Mouse (Mus musculus) liver, embryonic 13.5 days (tissue): ENCODE measurements around the gene Mrpl52. TPM values are rescaled to one million over a fixed set of nuclear protein-coding genes. Genes with fewer than 3 reads are reported as not detected.

Source experiments
- ATAC-seq: fragments of 200-750 bp; cut with Nextera tagmentation; 2 replicates; pipeline ENCODE4 v1.8.0; 2017; ENCODE audit warnings: low read depth, mild to moderate bottlenecking, moderate number of reproducible peaks, moderate library complexity
- DNase-seq: peaks from one replicate; pipeline ENCODE4 v3.0.0; 2022
- H3K27ac ChIP-seq: fragments of 300-500 bp; sonication (generic); 2 replicates; pipeline ENCODE4 v1.5.1; 2015; ENCODE audit warnings: moderate library complexity, mild to moderate bottlenecking, inconsistent platforms
- H3K27me3 ChIP-seq: fragments of 300-500 bp; sonication (generic); 2 replicates; pipeline ENCODE4 v1.6.1; 2015; ENCODE audit warnings: mild to moderate bottlenecking, inconsistent platforms
- H3K36me3 ChIP-seq: fragments of 300-500 bp; sonication (generic); 2 replicates; pipeline ENCODE4 v1.6.1; 2015; ENCODE audit warnings: mild to moderate bottlenecking, inconsistent platforms
- H3K4me1 ChIP-seq: fragments of 300-500 bp; sonication (generic); replicated peaks from 2 replicates; pipeline ENCODE4 v1.6.1; 2015; ENCODE audit warnings: inconsistent platforms
- H3K4me2 ChIP-seq: fragments of 300-500 bp; sonication (generic); 2 replicates; pipeline ENCODE4 v1.6.1; 2015; ENCODE audit warnings: inconsistent platforms, mild to moderate bottlenecking, moderate library complexity
- H3K4me3 ChIP-seq: fragments of 300-500 bp; sonication (generic); replicated peaks from 2 replicates; pipeline ENCODE4 v1.5.1; 2015; ENCODE audit warnings: mild to moderate bottlenecking, inconsistent platforms
- H3K9ac ChIP-seq: fragments of 300-500 bp; sonication (generic); 2 replicates; pipeline ENCODE4 v1.6.1; 2015; ENCODE audit warnings: mild to moderate bottlenecking, inconsistent platforms
- H3K9me3 ChIP-seq: fragments of 300-500 bp; sonication (generic); replicated peaks from 2 replicates; pipeline ENCODE4 v1.6.1; 2016; ENCODE audit warnings: inconsistent platforms
- WGBS: fragments of 180-500 bp; shearing (Covaris S2); methylation state at CpG from one replicate; pipeline ENCODE4 v1.1.7; 2015; ENCODE audit not compliant: insufficient replicate concordance; 5-methylcytosine and 5-hydroxymethylcytosine counted together
- polyA plus RNA-seq: library from polyadenylated mRNA; unstranded; fragments of >200 nt; fragmentation: Nextera tagmentation; extraction: Ambion mirVana; gene quantifications from 2 replicates; pipeline ENCODE4 v1.2.1, GENCODE M21; 2015

Gene Mrpl52
- polyA plus RNA-seq, 1 experiment from 2014 or later = 244 TPM

GRCm38 (mm10) chr14:54454669-54455528 lies 28.2 kb downstream of the Mrpl52 start:
- Histone ChIP-seq H3K4me3 (no peak overlapping the region), H3K4me2 (no peak overlapping the region), H3K27me3 (0 out of 2 replicates have a peak, but pooled peaks cover 5% of the 10 kb centered on the region), H3K36me3 (no peaks in the 10 kb centered on the region), H3K9ac (no peak overlapping the region), H3K27ac (no peak overlapping the region), H3K4me1 (peaks cover 12% of the 10 kb centered on the region), H3K9me3 (no peaks in the 10 kb centered on the region)
- no peak for ATAC-seq
- no peak for DNase-seq
- WGBS = 48% methylated on average over 11 of the region's 11 CpGs

GRCm38 (mm10) chr14:54457907-54458569 lies 31.3 kb downstream of the Mrpl52 start:
- ATAC-seq (no peak), DNase-seq (no peak)
- H3K27ac ChIP-seq = no peak overlapping the region
- no peaks in the 10 kb centered on the region for H3K36me3 ChIP-seq
- 60% methylated on average over 14 of the region's 14 CpGs for WGBS
- no peak overlapping the region for H3K9ac ChIP-seq
- H3K4me3 ChIP-seq = no peak overlapping the region
- no peak overlapping the region for H3K4me2 ChIP-seq
- H3K9me3 ChIP-seq = no peaks in the 10 kb centered on the region
- 0 out of 2 replicates have a peak, but pooled peaks cover 5% of the 10 kb centered on the region for H3K27me3 ChIP-seq
- H3K4me1 ChIP-seq = peaks cover 23% of the 10 kb centered on the region

GRCm38 (mm10) chr14:54462146-54462545 lies 35.4 kb downstream of the Mrpl52 start:
- no peak overlapping the region for H3K9ac ChIP-seq
- no peak overlapping the region for H3K4me3 ChIP-seq
- no peak overlapping the region for H3K4me2 ChIP-seq
- ATAC-seq = no peak
- 58% methylated on average over 4 of the region's 4 CpGs for WGBS
- peaks cover 10% of the 10 kb centered on the region for H3K36me3 ChIP-seq
- no peaks in the 10 kb centered on the region for H3K9me3 ChIP-seq
- peaks cover 40% of the 10 kb centered on the region for H3K4me1 ChIP-seq
- no peaks in the 10 kb centered on the region for H3K27me3 ChIP-seq
- no peak for DNase-seq
- H3K27ac ChIP-seq = peak overlapping the region; percentile 5; the same call in 1 of the 2 replicates

GRCm38 (mm10) chr14:54463108-54463958 lies 36.6 kb downstream of the Mrpl52 start:
- H3K27me3 ChIP-seq = no peaks in the 10 kb centered on the region
- H3K36me3 ChIP-seq = peaks cover 22% of the 10 kb centered on the region
- peak overlapping the region; percentile 86 for H3K4me2 ChIP-seq
- no peak for DNase-seq
- no peaks in the 10 kb centered on the region for H3K9me3 ChIP-seq
- peak overlapping the region; percentile 94 for H3K27ac ChIP-seq
- ATAC-seq = peak; percentile 47
- H3K4me1 ChIP-seq = peaks cover 40% of the 10 kb centered on the region
- peak overlapping the region; percentile 93 for H3K4me3 ChIP-seq
- peak overlapping the region; percentile 94 for H3K9ac ChIP-seq
- 9% methylated on average over 12 of the region's 12 CpGs for WGBS

GRCm38 (mm10) chr14:54463959-54464292 lies 37.2 kb downstream of the Mrpl52 start, which contains the start of gene Lrp10:
Gene Lrp10 (plus strand): TSS chr14:54464137.
- WGBS = 0% methylated on average over 31 of the region's 35 CpGs
- peaks cover 40% of the 10 kb centered on the region for H3K4me1 ChIP-seq

GRCm38 (mm10) chr14:54464293-54465005 lies 37.7 kb downstream of the Mrpl52 start:
- Histone ChIP-seq H3K36me3 (peaks cover 33% of the 10 kb centered on the region), H3K27ac (peak overlapping the region; percentile 94), H3K4me2 (peak overlapping the region; percentile 86), H3K9ac (peak overlapping the region; percentile 94), H3K27me3 (no peaks in the 10 kb centered on the region), H3K4me1 (peaks cover 40% of the 10 kb centered on the region), H3K4me3 (peak overlapping the region; percentile 93), H3K9me3 (no peaks in the 10 kb centered on the region)
- peak; percentile 77 for DNase-seq
- WGBS = 1% methylated on average over 56 of the region's 57 CpGs
- ATAC-seq = peak; percentile 75

More at GRCm38 (mm10) chr14:54463959-54464292, 37.2 kb downstream of the Mrpl52 start, which contains the start of gene Lrp10:
- DNase-seq = peak; percentile 90
- peak within 1 kb of the TSS; percentile 93 for H3K4me3 ChIP-seq
- peaks cover 28% of the 10 kb centered on the region for H3K36me3 ChIP-seq
- no peaks in the 10 kb centered on the region for H3K27me3 ChIP-seq
- peak within 1 kb of the TSS; percentile 94 for H3K9ac ChIP-seq
- H3K9me3 ChIP-seq = no peaks in the 10 kb centered on the region
- peak within 1 kb of the TSS; percentile 86 for H3K4me2 ChIP-seq
- ATAC-seq = peak; percentile 86
- peak within 1 kb of the TSS; percentile 94 for H3K27ac ChIP-seq

GRCm38 (mm10) chr14:54471467-54471866 lies 44.8 kb downstream of the Mrpl52 start:
- Histone ChIP-seq H3K4me1 (peaks cover 21% of the 10 kb centered on the region), H3K4me2 (no peak overlapping the region), H3K9me3 (no peaks in the 10 kb centered on the region), H3K27ac (no peak overlapping the region), H3K4me3 (no peak overlapping the region), H3K9ac (no peak overlapping the region), H3K27me3 (peaks cover 22% of the 10 kb centered on the region), H3K36me3 (peaks cover 44% of the 10 kb centered on the region)
- ATAC-seq = peak; percentile 22; the same call in 1 of the 2 replicates
- no peak for DNase-seq
- WGBS = 64% methylated on average over 2 of the region's 2 CpGs

- ATAC-seq (no peak), DNase-seq (no peak)
- WGBS = 61% methylated on average over 5 of the region's 5 CpGs
- peaks cover 26% of the 10 kb centered on the region for H3K4me1 ChIP-seq
- H3K4me3 ChIP-seq = no peak overlapping the region
- no peak overlapping the region for H3K27ac ChIP-seq
- H3K4me2 ChIP-seq = no peak overlapping the region
- H3K9me3 ChIP-seq = no peaks in the 10 kb centered on the region
- H3K9ac ChIP-seq = no peak overlapping the region
- peaks cover 32% of the 10 kb centered on the region for H3K36me3 ChIP-seq
- peaks cover 34% of the 10 kb centered on the region for H3K27me3 ChIP-seq
These were observed 46.0 kb downstream of the Mrpl52 start for GRCm38 (mm10) chr14:54472671-54473070.

GRCm38 (mm10) chr14:54474744-54475143 lies 48.0 kb downstream of the Mrpl52 start:
- H3K4me2 ChIP-seq = no peak overlapping the region
- DNase-seq (no peak), ATAC-seq (no peak)
- peaks cover 33% of the 10 kb centered on the region for H3K4me1 ChIP-seq
- no peak overlapping the region for H3K27ac ChIP-seq
- no peak overlapping the region for H3K4me3 ChIP-seq
- peaks cover 55% of the 10 kb centered on the region for H3K27me3 ChIP-seq
- H3K9me3 ChIP-seq = no peaks in the 10 kb centered on the region
- 66% methylated on average over 5 of the region's 5 CpGs for WGBS
- peaks cover 11% of the 10 kb centered on the region for H3K36me3 ChIP-seq
- H3K9ac ChIP-seq = no peak overlapping the region
